Mouse (Mus musculus): ENCODE measurements at regions not wholly inside any gene's neighbourhood (a gene's known extent, or its start where the extent isn't known, plus 50 kb on each side); places are given as distances from the start of the nearest gene placed in this dataset.

DNA sequence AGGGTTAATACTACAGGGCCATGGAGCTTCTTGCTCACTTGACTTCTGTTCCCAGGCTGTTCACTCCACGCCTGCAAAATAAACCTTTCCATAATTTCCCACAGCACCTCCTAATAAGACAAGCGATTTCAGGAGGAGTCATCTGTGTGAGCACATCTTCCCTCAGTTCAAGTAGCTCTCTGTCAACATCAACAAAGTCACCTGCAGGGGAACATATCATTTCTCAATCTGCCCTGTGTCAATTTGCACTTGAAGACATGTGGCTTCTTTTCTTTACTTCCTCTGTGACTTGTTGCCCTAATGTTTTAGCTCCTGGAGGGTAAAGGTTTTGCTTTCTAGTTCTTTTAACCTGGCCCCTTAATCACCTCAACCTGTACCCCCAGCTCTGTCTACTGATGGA, 474.7 kb upstream of the Cited2 start:
- ATAC-seq (replicated peaks; ENCODE audit: poor library complexity), result 0 out of 2 replicates have a peak, but pooled peaks have one; percentile 17

DNA sequence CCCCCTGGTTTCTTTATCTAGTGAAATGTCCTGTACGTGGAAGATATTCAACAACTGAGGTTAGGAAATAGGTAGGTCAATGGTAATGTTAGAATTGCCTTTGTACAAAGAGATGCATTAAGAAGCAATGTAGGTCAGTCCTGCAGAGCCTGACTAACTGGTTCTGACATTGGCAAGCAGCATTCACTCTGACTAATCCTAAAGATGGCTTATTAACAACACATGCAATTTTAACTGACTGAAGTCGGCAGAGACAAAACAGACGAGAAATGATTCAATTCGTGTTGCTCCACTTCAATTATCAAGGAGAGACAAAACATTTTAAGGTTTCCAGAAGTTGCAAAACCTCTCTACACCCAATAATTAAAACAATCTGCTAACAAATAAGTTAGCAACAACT, 470.0 kb upstream of the Cited2 start:
- ATAC-seq (replicated peaks; ENCODE audit: poor library complexity), result no peak

- no peak for ATAC-seq (replicated peaks; ENCODE audit: poor library complexity)
These were observed 462.9 kb upstream of the Cited2 start for GRCm38 (mm10) chr10:17260154-17260553.

DNA sequence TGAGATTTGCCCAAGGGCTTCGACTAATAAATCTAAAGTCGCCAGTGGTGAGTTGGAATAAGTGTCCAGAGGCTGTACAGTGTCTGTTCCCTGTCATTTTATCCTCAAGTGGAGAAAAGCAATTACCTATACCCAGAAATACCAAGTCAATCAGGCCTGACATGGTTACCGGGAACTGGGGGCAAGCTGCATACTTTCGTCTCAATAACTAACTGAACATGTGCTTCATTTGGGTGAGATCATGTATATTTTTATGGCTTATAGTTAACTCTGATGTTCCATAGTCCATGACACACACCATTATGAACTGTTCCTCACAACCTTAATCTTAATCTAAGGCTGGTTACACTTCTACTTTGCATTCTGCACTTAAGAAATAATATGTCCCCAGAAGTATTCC, 462.4 kb upstream of the Cited2 start:
- no peak for ATAC-seq (replicated peaks; ENCODE audit: poor library complexity)

DNA sequence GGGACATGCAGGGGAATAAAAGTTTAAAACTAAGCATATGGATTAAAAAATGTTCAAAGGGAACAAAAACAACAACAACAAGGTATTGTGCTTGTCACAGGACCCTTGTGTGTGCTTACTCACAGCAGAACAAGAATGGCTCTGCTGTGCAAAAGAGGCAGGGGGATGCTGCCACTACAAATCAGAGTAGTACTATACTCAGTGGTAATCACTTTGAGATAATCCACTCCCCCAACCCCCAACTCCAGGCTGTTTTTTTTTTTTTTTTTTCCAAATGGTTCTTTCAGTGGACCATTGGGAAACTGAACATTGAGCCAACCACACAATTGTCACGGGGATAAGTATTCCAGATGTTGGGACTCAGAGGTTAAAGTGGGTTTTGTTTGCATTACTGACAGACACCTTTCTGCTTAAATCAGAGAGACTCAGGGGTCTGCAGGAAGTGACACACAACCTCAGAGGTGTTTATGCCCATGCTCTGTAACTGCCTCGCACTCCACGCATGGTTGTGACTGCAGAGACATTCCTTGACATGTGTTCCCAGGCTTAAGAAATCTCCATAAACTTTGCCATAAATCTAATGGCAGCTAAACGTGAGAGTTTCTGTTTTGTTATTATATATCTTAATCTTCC, 461.7 kb upstream of the Cited2 start:
- ATAC-seq (replicated peaks; ENCODE audit: poor library complexity), result no peak

- no peak for ATAC-seq (replicated peaks; ENCODE audit: poor library complexity)
These were observed 461.2 kb upstream of the Cited2 start for GRCm38 (mm10) chr10:17261825-17262205.

DNA sequence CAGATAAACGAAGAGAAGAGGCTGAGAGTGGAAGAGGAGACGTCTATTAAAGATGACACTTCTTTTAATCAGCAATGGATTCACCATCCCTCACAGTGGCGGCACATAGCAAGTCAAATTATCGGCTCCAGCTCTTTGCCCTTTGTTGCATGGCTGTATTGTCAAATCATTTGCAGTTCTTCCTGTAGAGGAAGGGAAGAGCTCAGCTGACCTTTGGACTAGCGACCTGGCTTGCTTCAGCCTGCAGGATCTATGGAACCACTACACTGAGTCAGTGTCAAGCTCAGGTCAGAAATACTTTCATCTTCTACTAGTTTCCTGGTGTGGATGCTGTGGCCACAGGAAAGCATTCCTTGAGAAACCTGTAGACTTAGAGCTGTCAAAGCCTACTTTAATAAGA, 450.4 kb upstream of the Cited2 start:
- ATAC-seq (replicated peaks; ENCODE audit: poor library complexity), result no peak

DNA sequence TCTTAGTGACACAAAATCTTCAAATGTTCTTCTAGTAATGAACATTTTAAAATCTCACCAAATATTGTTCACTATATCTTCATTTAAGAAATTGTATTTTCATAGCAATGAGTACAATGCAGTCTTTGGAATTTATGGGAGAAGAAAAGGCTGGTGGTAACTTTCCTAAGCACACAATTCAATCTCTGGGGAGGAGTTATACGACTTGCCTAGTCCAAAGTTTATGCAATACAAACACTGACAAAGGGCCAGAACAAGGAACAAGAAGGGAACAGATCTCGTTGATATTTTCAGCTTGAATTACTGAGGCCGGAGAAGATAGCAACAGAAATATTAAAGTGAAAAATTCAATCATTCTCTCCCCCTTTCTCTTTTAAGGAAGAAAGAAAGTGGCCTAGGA, 449.2 kb upstream of the Cited2 start:
- no peak for ATAC-seq (replicated peaks; ENCODE audit: poor library complexity)

- peak; percentile 54 for ATAC-seq (replicated peaks; ENCODE audit: poor library complexity)
These were observed 447.8 kb upstream of the Cited2 start for GRCm38 (mm10) chr10:17275214-17275613.

DNA sequence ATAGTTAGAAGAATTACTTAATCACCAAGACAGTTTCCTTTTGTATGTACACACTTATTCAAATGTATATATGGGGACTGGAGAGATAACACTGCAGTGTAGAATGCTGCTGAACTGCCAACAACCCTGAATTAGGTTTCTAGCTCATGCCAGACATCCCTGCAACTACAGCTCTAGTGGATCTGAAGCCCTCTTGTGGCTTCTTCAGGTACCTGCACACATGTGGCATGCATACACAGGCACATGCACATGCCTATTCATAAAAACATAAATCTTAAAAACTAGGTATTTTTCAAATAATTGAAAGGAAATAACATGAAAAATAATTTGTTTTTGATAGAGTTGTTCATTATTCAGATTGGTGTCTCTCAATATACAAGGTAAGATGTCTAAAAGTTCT, 445.1 kb upstream of the Cited2 start:
- ATAC-seq (replicated peaks; ENCODE audit: poor library complexity), result no peak

GRCm38 (mm10) chr10:17284858-17285257, 438.2 kb upstream of the Cited2 start:
- ATAC-seq (replicated peaks; ENCODE audit: poor library complexity), result no peak

DNA sequence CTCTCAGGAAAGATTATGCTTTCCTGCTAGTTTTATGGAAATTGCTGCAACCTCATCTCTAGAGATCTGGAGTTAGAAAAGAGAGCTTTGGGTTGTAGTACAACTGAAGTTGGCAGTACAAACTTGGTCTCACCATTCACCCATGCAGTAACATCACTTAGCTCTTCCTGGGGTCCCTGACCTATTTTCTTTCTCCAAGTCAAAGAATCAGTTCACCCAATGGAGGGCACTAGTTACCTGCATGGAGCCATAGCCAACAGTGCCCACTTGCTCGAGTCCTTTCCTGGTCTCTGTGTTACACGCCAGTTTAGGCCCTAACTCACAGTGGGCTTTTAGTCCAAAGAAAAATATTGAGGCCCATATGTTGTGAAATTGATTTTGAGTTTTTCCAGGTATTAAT, 435.9 kb upstream of the Cited2 start:
- no peak for ATAC-seq (replicated peaks; ENCODE audit: poor library complexity)

- ATAC-seq (replicated peaks; ENCODE audit: poor library complexity), result no peak
These were observed 434.8 kb upstream of the Cited2 start for GRCm38 (mm10) chr10:17288231-17288630.

DNA sequence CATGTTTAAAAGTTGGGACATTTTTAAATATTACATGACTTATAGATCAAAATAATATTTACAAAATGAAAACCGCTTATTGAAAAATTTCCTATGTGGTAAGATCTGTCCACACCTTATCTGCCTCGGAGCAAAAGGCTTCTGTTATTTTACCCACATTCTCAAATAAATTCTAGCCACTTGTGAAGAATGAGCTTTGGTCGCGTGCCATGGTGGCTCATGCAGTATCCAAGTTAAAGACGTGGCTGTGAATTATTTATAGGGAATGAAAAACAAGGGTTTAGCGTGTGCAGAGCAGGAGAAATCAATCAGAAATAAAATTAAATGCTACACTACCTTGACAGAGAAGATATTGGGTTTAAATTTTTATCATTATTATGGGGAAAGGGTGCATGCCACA, 430.7 kb upstream of the Cited2 start:
- no peak for ATAC-seq (replicated peaks; ENCODE audit: poor library complexity)

DNA sequence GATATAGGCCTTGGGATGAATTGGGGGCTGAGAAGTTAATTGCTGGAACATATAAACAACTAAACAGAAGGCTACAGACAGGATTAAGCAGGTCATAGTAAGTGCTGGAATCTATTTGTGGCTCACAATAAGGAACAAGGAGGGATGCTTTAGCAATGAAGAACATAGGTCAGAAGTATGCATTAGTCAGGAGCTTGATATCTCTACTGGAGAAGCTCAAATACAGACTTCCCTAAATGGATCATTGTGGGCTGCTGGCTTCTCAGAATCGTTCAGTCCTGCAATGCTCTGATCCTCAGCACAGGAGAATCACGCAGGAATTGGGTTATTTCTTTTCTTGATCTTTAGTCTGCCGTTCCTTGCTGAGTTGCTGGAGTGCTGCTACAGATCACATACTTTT, 428.6 kb upstream of the Cited2 start:
- ATAC-seq (replicated peaks; ENCODE audit: poor library complexity), result peak; percentile 64

GRCm38 (mm10) chr10:17295157-17295556, 427.9 kb upstream of the Cited2 start:
- ATAC-seq (replicated peaks; ENCODE audit: poor library complexity), result peak; percentile 52

GRCm38 (mm10) chr10:17299600-17299999, 423.4 kb upstream of the Cited2 start:
- ATAC-seq (replicated peaks; ENCODE audit: poor library complexity), result no peak

DNA sequence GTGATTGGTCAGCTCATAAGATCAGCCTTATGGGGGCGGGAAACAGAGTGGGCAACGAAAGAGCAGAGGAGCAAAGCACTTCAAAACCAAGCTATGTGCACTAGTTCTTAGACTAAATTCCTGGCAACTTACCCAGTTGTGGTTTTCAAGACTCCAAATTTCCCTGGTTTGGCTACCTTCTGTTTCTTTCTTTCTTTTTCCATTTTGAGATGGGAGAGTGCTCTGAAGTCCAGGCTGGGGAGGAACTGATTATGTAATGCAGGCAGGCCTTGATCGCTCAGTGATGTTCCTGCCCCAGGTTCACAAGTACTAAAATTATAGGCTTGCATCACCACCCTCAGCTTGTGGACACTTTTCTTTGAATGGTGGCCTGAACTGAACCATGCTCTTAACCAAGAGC, 396.3 kb upstream of the Cited2 start:
- ATAC-seq (replicated peaks; ENCODE audit: poor library complexity), result peak; percentile 85

DNA sequence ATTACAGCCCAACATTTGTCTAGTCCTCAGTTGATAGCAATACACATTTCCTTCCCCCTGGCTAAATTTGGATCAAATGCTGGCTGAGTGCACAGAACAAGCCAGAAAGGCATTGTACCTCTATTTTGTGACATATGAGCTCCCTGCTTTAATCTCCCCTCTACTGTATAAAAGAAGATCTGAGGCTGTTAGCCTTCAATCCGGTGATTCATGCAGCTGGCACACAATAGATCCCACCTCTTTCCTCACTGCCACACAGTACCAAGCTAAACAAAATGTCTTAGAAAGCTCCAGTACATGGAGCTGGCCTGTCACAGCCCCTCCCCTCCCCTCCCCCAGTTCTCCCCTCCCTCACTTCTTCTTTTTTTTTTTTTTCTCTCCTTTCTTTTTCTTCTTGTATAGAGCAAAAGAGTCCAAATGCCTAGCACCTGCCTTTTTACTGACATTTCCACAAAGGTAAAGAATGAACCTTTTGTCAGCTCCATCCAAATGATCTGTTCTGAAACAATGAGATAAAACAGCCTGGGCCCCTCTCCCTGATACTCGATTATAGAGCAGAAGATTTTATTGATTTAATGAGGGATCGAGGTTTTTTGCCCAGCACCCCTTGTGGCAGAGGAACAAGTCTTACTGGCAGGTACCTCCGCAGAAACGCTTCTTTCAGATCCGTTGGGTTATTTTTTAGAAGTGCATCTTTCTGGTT, 392.0 kb upstream of the Cited2 start:
- ATAC-seq (replicated peaks; ENCODE audit: poor library complexity), result no peak

- peak; percentile 24; the same call in 1 of the 2 replicates for ATAC-seq (replicated peaks; ENCODE audit: poor library complexity)
These were observed 391.4 kb upstream of the Cited2 start for GRCm38 (mm10) chr10:17331607-17332008.

- no peak for ATAC-seq (replicated peaks; ENCODE audit: poor library complexity)
These were observed 390.8 kb upstream of the Cited2 start for GRCm38 (mm10) chr10:17332025-17332767.

DNA sequence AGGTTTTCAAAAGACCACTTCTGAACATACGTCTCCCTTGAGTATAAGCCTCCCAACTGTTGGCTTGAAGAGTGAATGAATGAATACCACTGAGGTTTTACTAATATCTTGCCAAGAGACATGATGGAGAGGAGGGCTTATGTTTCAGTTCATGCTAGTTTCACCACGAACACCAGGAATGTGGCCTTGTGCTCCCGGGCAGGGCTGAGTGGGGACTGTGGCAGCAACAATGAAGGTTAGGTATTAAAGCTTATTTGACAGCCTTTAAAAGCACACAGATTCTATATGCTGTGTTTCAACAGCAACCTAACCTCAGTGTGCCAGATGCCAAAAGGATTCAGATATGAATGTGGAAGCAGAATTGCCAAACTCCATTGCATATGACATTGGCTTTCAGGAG, 390.0 kb upstream of the Cited2 start:
- ATAC-seq (replicated peaks; ENCODE audit: poor library complexity), result no peak

Measured in megakaryocyte progenitor cell, adult 5-6 weeks (primary cell).